Mouse (Mus musculus) limb, embryonic 14.5 days (tissue): ENCODE measurements around the gene Rbm25. TPM values are rescaled to one million over a fixed set of nuclear protein-coding genes. Genes with fewer than 3 reads are reported as not detected.

Experiments
- ATAC-seq: fragments of 200-750 bp; cut with Nextera tagmentation; 2 replicates; pipeline ENCODE4 v1.8.0; 2017; ENCODE audit warnings: low read depth, moderate number of reproducible peaks, moderate TSS enrichment; ENCODE audit not compliant: low FRiP score
- DNase-seq: peaks from one replicate; pipeline ENCODE4 v3.0.0-alpha.2; 2015; ENCODE audit warnings: low spot score
- H3K27ac ChIP-seq: fragments of 300-500 bp; sonication (generic); replicated peaks from 2 replicates; pipeline ENCODE4 v1.5.1; 2014; ENCODE audit warnings: low read depth, mild to moderate bottlenecking, low read length, moderate library complexity, mixed read lengths
- H3K27me3 ChIP-seq: fragments of 300-500 bp; sonication (generic); 2 replicates; pipeline ENCODE4 v1.6.1; 2014; ENCODE audit warnings: low read length, mixed read lengths; ENCODE audit not compliant: control insufficient read depth, insufficient read depth
- H3K36me3 ChIP-seq: fragments of 300-500 bp; sonication (generic); 2 replicates; pipeline ENCODE4 v1.6.1; 2014; ENCODE audit warnings: mild to moderate bottlenecking, low read length, moderate library complexity, mixed read lengths; ENCODE audit not compliant: control insufficient read depth, insufficient read depth
- H3K4me1 ChIP-seq: fragments of 300-500 bp; sonication (generic); 2 replicates; pipeline ENCODE4 v1.6.1; 2014; ENCODE audit warnings: antibody characterized with exemption, low read length, mixed read lengths; ENCODE audit not compliant: control insufficient read depth, insufficient read depth
- H3K4me2 ChIP-seq: fragments of 300-500 bp; sonication (generic); replicated peaks from 2 replicates; pipeline ENCODE4 v1.6.1; 2014; ENCODE audit warnings: low read depth, mild to moderate bottlenecking, low read length, moderate library complexity; ENCODE audit not compliant: severe bottlenecking
- H3K4me3 ChIP-seq: fragments of 300-500 bp; sonication (generic); replicated peaks from 2 replicates; pipeline ENCODE4 v1.5.1; 2014; ENCODE audit warnings: low read length
- H3K9ac ChIP-seq: fragments of 300-500 bp; sonication (generic); 2 replicates; pipeline ENCODE4 v1.6.1; 2014; ENCODE audit warnings: mild to moderate bottlenecking, low read depth, low read length, moderate library complexity; ENCODE audit not compliant: severe bottlenecking
- H3K9me3 ChIP-seq: fragments of 300-500 bp; sonication (generic); 2 replicates; pipeline ENCODE4 v1.6.1; 2016; ENCODE audit warnings: low read length; ENCODE audit not compliant: control insufficient read depth
- POLR2A ChIP-seq: fragments of 200-500 bp; IDR thresholded peaks from 2 replicates; pipeline ENCODE4 v1.8.0; 2012; ENCODE audit warnings: inconsistent platforms, mild to moderate bottlenecking, moderate library complexity, borderline replicate concordance; ENCODE audit not compliant: insufficient read depth, insufficient read length; ENCODE audit errors: extremely low read depth
- WGBS: fragments of 180-500 bp; shearing (Covaris S2); extraction: QIAGEN DNeasy Blood & Tissue Kit; methylation state at CpG from one replicate; pipeline ENCODE4 v1.1.7; 2014; 5-methylcytosine and 5-hydroxymethylcytosine counted together
- polyA plus RNA-seq, 2 experiments: library from polyadenylated mRNA; depleted of rRNA in 1 of 2; stranded (reverse) in 1 of 2; unstranded in 1 of 2; fragments of >200 nt; fragmentation: Nextera tagmentation in 1 of 2; extraction: Ambion mirVana in 1 of 2; gene quantifications; 2 replicates each; pipeline versions ENCODE4 v1.2.1 to v1.2.3; 2012 to 2014

The Rbm25 gene
- polyA plus RNA-seq, 2 experiments, result 149 to 212 TPM

GRCm38 (mm10) chr12:83631743-83632679, 975 bp downstream of the Rbm25 start:
- DNase-seq (peak; percentile 100), ATAC-seq (peak; percentile 100)
- peaks cover 5% of the 10 kb centered on the region for H3K4me1 ChIP-seq
- peak overlapping the region; percentile 77 for H3K4me3 ChIP-seq
- peak; percentile 94 for TF ChIP-seq POLR2A
- peak overlapping the region; percentile 68 for H3K4me2 ChIP-seq
- peak overlapping the region; percentile 90 for H3K9ac ChIP-seq
- no peaks in the 10 kb centered on the region for H3K27me3 ChIP-seq
- H3K9me3 ChIP-seq, result no peaks in the 10 kb centered on the region
- peak overlapping the region; percentile 97 for H3K27ac ChIP-seq
- peaks cover 20% of the 10 kb centered on the region for H3K36me3 ChIP-seq
- under 1% methylated on average over 61 of the region's 68 CpGs for WGBS

GRCm38 (mm10) chr12:83632680-83633025, 1.6 kb downstream of the Rbm25 start:
- peak overlapping the region; percentile 62 for H3K4me2 ChIP-seq
- peak overlapping the region; percentile 90 for H3K9ac ChIP-seq
- H3K27ac ChIP-seq, result peak overlapping the region; percentile 97
- no peaks in the 10 kb centered on the region for H3K27me3 ChIP-seq
- under 1% methylated on average over 20 of the region's 20 CpGs for WGBS
- no peaks in the 10 kb centered on the region for H3K9me3 ChIP-seq
- peaks cover 5% of the 10 kb centered on the region for H3K4me1 ChIP-seq
- DNase-seq (no peak), ATAC-seq (peak; percentile 14; the same call in 1 of the 2 replicates)
- H3K4me3 ChIP-seq, result peak overlapping the region; percentile 77
- TF ChIP-seq POLR2A, result no peak
- peaks cover 26% of the 10 kb centered on the region for H3K36me3 ChIP-seq

- Histone ChIP-seq H3K9me3 (no peaks in the 10 kb centered on the region), H3K27ac (no peak overlapping the region), H3K4me2 (peak overlapping the region; percentile 62), H3K4me1 (peaks cover 5% of the 10 kb centered on the region), H3K27me3 (no peaks in the 10 kb centered on the region), H3K4me3 (peak overlapping the region; percentile 77), H3K36me3 (peaks cover 33% of the 10 kb centered on the region), H3K9ac (no peak overlapping the region)
- TF ChIP-seq POLR2A, result no peak
- DNase-seq (no peak), ATAC-seq (no peak)
- 42% methylated on average over 2 of the region's 2 CpGs for WGBS
These were observed 2.8 kb downstream of the Rbm25 start for GRCm38 (mm10) chr12:83633807-83634206.

GRCm38 (mm10) chr12:83641233-83641632, 10.2 kb downstream of the Rbm25 start:
- 96% methylated on average over 2 of the region's 2 CpGs for WGBS
- no peaks in the 10 kb centered on the region for H3K9me3 ChIP-seq
- H3K36me3 ChIP-seq, result peaks cover 57% of the 10 kb centered on the region
- H3K27me3 ChIP-seq, result no peaks in the 10 kb centered on the region
- H3K27ac ChIP-seq, result no peak overlapping the region
- TF ChIP-seq POLR2A, result no peak
- no peak overlapping the region for H3K4me2 ChIP-seq
- DNase-seq (no peak), ATAC-seq (no peak)
- no peaks in the 10 kb centered on the region for H3K4me1 ChIP-seq
- no peak overlapping the region for H3K9ac ChIP-seq
- H3K4me3 ChIP-seq, result no peak overlapping the region

GRCm38 (mm10) chr12:83643116-83643515, 12.1 kb downstream of the Rbm25 start:
- TF ChIP-seq POLR2A, result no peak
- ATAC-seq, result no peak
- Histone ChIP-seq H3K27me3 (no peaks in the 10 kb centered on the region), H3K4me2 (no peak overlapping the region), H3K4me1 (no peaks in the 10 kb centered on the region), H3K4me3 (no peak overlapping the region), H3K9ac (no peak overlapping the region), H3K36me3 (peaks cover 52% of the 10 kb centered on the region), H3K27ac (no peak overlapping the region), H3K9me3 (no peaks in the 10 kb centered on the region)
- WGBS, result 86% methylated on average over 1 of the region's 1 CpGs
- DNase-seq, result no peak
